Mouse (Mus musculus): ENCODE results near the gene Ctdspl. TPM values are rescaled to one million over a fixed set of nuclear protein-coding genes. Genes with fewer than 3 reads are reported as not detected.

The Ctdspl gene
- polyA plus RNA-seq, 1 experiment from 2014 or later, result 21.9 TPM

- H3K4me2 ChIP-seq (ENCODE audit: low read length), result no peak overlapping the region
- DNase-seq (ENCODE audit: low spot score), result no peak
- 67% methylated on average over 12 of the region's 12 CpGs for WGBS
- no peak overlapping the region for H3K9ac ChIP-seq (ENCODE audit: low read depth, low read length)
- peak; percentile 17; the same call in 1 of the 2 replicates for TF ChIP-seq CTCF (IDR thresholded peaks at IDR 0.05; ENCODE audit: low read depth)
- H3K27ac ChIP-seq, result no peak overlapping the region
- no peaks in the 10 kb centered on the region for H3K9me3 ChIP-seq (replicated peaks; ENCODE audit: low read length)
- H3K36me3 ChIP-seq (ENCODE audit: insufficient read depth, low read length), result no peaks in the 10 kb centered on the region
- H3K4me1 ChIP-seq (replicated peaks; ENCODE audit: insufficient read depth, low read length), result peaks cover 27% of the 10 kb centered on the region
- ATAC-seq (replicated peaks; ENCODE audit: low FRiP score, low read depth), result no peak
- no peaks in the 10 kb centered on the region for H3K27me3 ChIP-seq (ENCODE audit: insufficient read depth, low read length)
- H3K4me3 ChIP-seq (replicated peaks; ENCODE audit: low read depth, low read length), result no peak overlapping the region
Measured at GRCm38 (mm10) chr9:118994524-118995227, 68.4 kb downstream of the Ctdspl start.

GRCm38 (mm10) chr9:118995539-118995938, 69.3 kb downstream of the Ctdspl start:
- 79% methylated on average over 6 of the region's 6 CpGs for WGBS
- no peaks in the 10 kb centered on the region for H3K36me3 ChIP-seq (ENCODE audit: insufficient read depth, low read length)
- no peak overlapping the region for H3K4me2 ChIP-seq (ENCODE audit: low read length)
- ATAC-seq (replicated peaks; ENCODE audit: low FRiP score, low read depth), result peak; percentile 49; the same call in 1 of the 2 replicates
- no peaks in the 10 kb centered on the region for H3K9me3 ChIP-seq (replicated peaks; ENCODE audit: low read length)
- H3K27ac ChIP-seq, result peak overlapping the region; percentile 63
- no peak overlapping the region for H3K4me3 ChIP-seq (replicated peaks; ENCODE audit: low read depth, low read length)
- no peak for DNase-seq (ENCODE audit: low spot score)
- H3K9ac ChIP-seq (ENCODE audit: low read depth, low read length), result no peak overlapping the region
- H3K27me3 ChIP-seq (ENCODE audit: insufficient read depth, low read length), result no peaks in the 10 kb centered on the region
- peaks cover 28% of the 10 kb centered on the region for H3K4me1 ChIP-seq (replicated peaks; ENCODE audit: insufficient read depth, low read length)
- no peak for TF ChIP-seq CTCF (IDR thresholded peaks at IDR 0.05; ENCODE audit: low read depth)

- H3K9ac ChIP-seq (ENCODE audit: low read depth, low read length), result no peak overlapping the region
- H3K27ac ChIP-seq, result no peak overlapping the region
- H3K4me2 ChIP-seq (ENCODE audit: low read length), result no peak overlapping the region
- no peaks in the 10 kb centered on the region for H3K9me3 ChIP-seq (replicated peaks; ENCODE audit: low read length)
- 96% methylated on average over 6 of the region's 6 CpGs for WGBS
- DNase-seq (ENCODE audit: low spot score), result no peak
- peaks cover 22% of the 10 kb centered on the region for H3K4me1 ChIP-seq (replicated peaks; ENCODE audit: insufficient read depth, low read length)
- no peaks in the 10 kb centered on the region for H3K27me3 ChIP-seq (ENCODE audit: insufficient read depth, low read length)
- no peak for ATAC-seq (replicated peaks; ENCODE audit: low FRiP score, low read depth)
- no peak for TF ChIP-seq CTCF (IDR thresholded peaks at IDR 0.05; ENCODE audit: low read depth)
- H3K4me3 ChIP-seq (replicated peaks; ENCODE audit: low read depth, low read length), result no peak overlapping the region
- H3K36me3 ChIP-seq (ENCODE audit: insufficient read depth, low read length), result no peaks in the 10 kb centered on the region
Measured at GRCm38 (mm10) chr9:118997241-118997640, 71.0 kb downstream of the Ctdspl start.

GRCm38 (mm10) chr9:119000196-119000595, 73.9 kb downstream of the Ctdspl start:
- no peaks in the 10 kb centered on the region for H3K27me3 ChIP-seq (ENCODE audit: insufficient read depth, low read length)

GRCm38 (mm10) chr9:119002267-119002666, 76.0 kb downstream of the Ctdspl start:
- peak; percentile 87 for DNase-seq (ENCODE audit: low spot score)
- TF ChIP-seq CTCF (IDR thresholded peaks at IDR 0.05; ENCODE audit: low read depth), result 0 out of 2 replicates have a peak, but pooled peaks have one; percentile 2
- H3K4me3 ChIP-seq (replicated peaks; ENCODE audit: low read depth, low read length), result no peak overlapping the region
- H3K4me1 ChIP-seq (replicated peaks; ENCODE audit: insufficient read depth, low read length), result peaks cover 30% of the 10 kb centered on the region; the same call in 1 of the 2 replicates
- H3K27me3 ChIP-seq (ENCODE audit: insufficient read depth, low read length), result no peaks in the 10 kb centered on the region
- H3K9ac ChIP-seq (ENCODE audit: low read depth, low read length), result no peak overlapping the region
- peak; percentile 12; the same call in 1 of the 2 replicates for ATAC-seq (replicated peaks; ENCODE audit: low FRiP score, low read depth)
- no peaks in the 10 kb centered on the region for H3K36me3 ChIP-seq (ENCODE audit: insufficient read depth, low read length)
- H3K4me2 ChIP-seq (ENCODE audit: low read length), result peak overlapping the region; percentile 28; the same call in 1 of the 2 replicates
- no peaks in the 10 kb centered on the region for H3K9me3 ChIP-seq (replicated peaks; ENCODE audit: low read length)
- WGBS, result 28% methylated on average over 17 of the region's 17 CpGs
- H3K27ac ChIP-seq, result peak overlapping the region; percentile 64; the same call in 1 of the 2 replicates

More at GRCm38 (mm10) chr9:119000196-119000595, 73.9 kb downstream of the Ctdspl start:
- 27% methylated on average over 6 of the region's 6 CpGs for WGBS
- Histone ChIP-seq H3K4me1 (replicated peaks; ENCODE audit: insufficient read depth, low read length) (peaks cover 38% of the 10 kb centered on the region), H3K36me3 (ENCODE audit: insufficient read depth, low read length) (no peaks in the 10 kb centered on the region), H3K4me2 (ENCODE audit: low read length) (no peak overlapping the region), H3K4me3 (replicated peaks; ENCODE audit: low read depth, low read length) (no peak overlapping the region), H3K9ac (ENCODE audit: low read depth, low read length) (no peak overlapping the region), H3K9me3 (replicated peaks; ENCODE audit: low read length) (no peaks in the 10 kb centered on the region), H3K27ac (no peak overlapping the region)
- no peak for TF ChIP-seq CTCF (IDR thresholded peaks at IDR 0.05; ENCODE audit: low read depth)
- DNase-seq (ENCODE audit: low spot score) (no peak), ATAC-seq (replicated peaks; ENCODE audit: low FRiP score, low read depth) (no peak)

- H3K4me1 ChIP-seq (replicated peaks; ENCODE audit: insufficient read depth, low read length), result peaks cover 40% of the 10 kb centered on the region
- WGBS, result 65% methylated on average over 23 of the region's 23 CpGs
- no peaks in the 10 kb centered on the region for H3K9me3 ChIP-seq (replicated peaks; ENCODE audit: low read length)
- H3K4me2 ChIP-seq (ENCODE audit: low read length), result no peak overlapping the region
- ATAC-seq (replicated peaks; ENCODE audit: low FRiP score, low read depth) (no peak; the same call in 1 of the 2 replicates), DNase-seq (ENCODE audit: low spot score) (no peak)
- no peaks in the 10 kb centered on the region for H3K27me3 ChIP-seq (ENCODE audit: insufficient read depth, low read length)
- TF ChIP-seq CTCF (IDR thresholded peaks at IDR 0.05; ENCODE audit: low read depth), result no peak
- no peaks in the 10 kb centered on the region for H3K36me3 ChIP-seq (ENCODE audit: insufficient read depth, low read length)
- H3K4me3 ChIP-seq (replicated peaks; ENCODE audit: low read depth, low read length), result no peak overlapping the region
- H3K9ac ChIP-seq (ENCODE audit: low read depth, low read length), result no peak overlapping the region
- H3K27ac ChIP-seq, result peak overlapping the region; percentile 15; the same call in 1 of the 2 replicates
Measured at GRCm38 (mm10) chr9:119003990-119004702, 77.9 kb downstream of the Ctdspl start.
